Mouse (Mus musculus) CH12.LX (cell line): ENCODE data around the gene Lbr. TPM values are rescaled to one million over a fixed set of nuclear protein-coding genes. Genes with fewer than 3 reads are reported as not detected.

Experiments used
- DNase-seq: peaks from one replicate; pipeline ENCODE4 v3.0.0-alpha.2; 2013; ENCODE audit errors: extremely low read depth
- H3K27ac ChIP-seq: 2 replicates; pipeline ENCODE4 v1.5.1; 2012; ENCODE audit warnings: low read depth, mild to moderate bottlenecking, control low read depth, moderate library complexity; ENCODE audit not compliant: insufficient read depth
- H3K27me3 ChIP-seq: replicated peaks from 2 replicates; pipeline ENCODE3; 2012; ENCODE audit warnings: inconsistent platforms
- H3K36me3 ChIP-seq, 2 experiments: replicated peaks in 1 of 2; 2 replicates each; pipeline versions ENCODE3 to v1.6.1; 2012; ENCODE audit warnings: inconsistent platforms in 1 of 2, low read length in 1 of 2, mild to moderate bottlenecking in 1 of 2, mixed read lengths in 1 of 2, moderate library complexity in 1 of 2; ENCODE audit not compliant: control insufficient read depth in 1 of 2, insufficient read depth in 1 of 2
- H3K4me1 ChIP-seq, 2 experiments: 2 replicates each; pipeline ENCODE4 v1.6.1; 2012; ENCODE audit warnings: inconsistent platforms in 1 of 2, moderate library complexity in 1 of 2; ENCODE audit not compliant: insufficient read depth in 2 of 2, control insufficient read depth in 1 of 2
- H3K4me2 ChIP-seq: 2 replicates; pipeline ENCODE4 v1.6.1; 2012; ENCODE audit warnings: low read depth, mild to moderate bottlenecking, control low read depth; ENCODE audit not compliant: poor library complexity, insufficient read depth, severe bottlenecking
- H3K4me3 ChIP-seq, 3 experiments: fragments of 150-350 bp in 1 of 3; sonication (generic) in 1 of 3; replicated peaks in 1 of 3; 2 replicates each; pipeline versions ENCODE3 to v1.5.1; 2011 to 2012; ENCODE audit warnings: low read depth in 2 of 3, low read length in 2 of 3, mild to moderate bottlenecking in 2 of 3, moderate library complexity in 2 of 3, control low read depth in 1 of 3, improper control_type of control experiment in 1 of 3, inconsistent platforms in 1 of 3, mixed read lengths in 1 of 3; ENCODE audit not compliant: poor library complexity in 1 of 3
- H3K79me2 ChIP-seq: replicated peaks from 2 replicates; pipeline ENCODE4 v1.6.1; 2012; ENCODE audit warnings: mild to moderate bottlenecking, moderate library complexity; ENCODE audit not compliant: control insufficient read depth, poor library complexity, insufficient read depth, severe bottlenecking; ENCODE audit errors: extremely low read depth
- H3K9ac ChIP-seq: 2 replicates; pipeline ENCODE4 v1.6.1; 2012; ENCODE audit warnings: low read depth, mild to moderate bottlenecking, control low read depth, moderate library complexity; ENCODE audit not compliant: insufficient read depth
- H3K9me3 ChIP-seq: replicated peaks from 2 replicates; pipeline ENCODE3; 2012; ENCODE audit warnings: low read length, inconsistent platforms, mixed read lengths
- BHLHE40 ChIP-seq: IDR thresholded peaks from 2 replicates; pipeline ENCODE4 v1.6.1; 2011; ENCODE audit warnings: mild to moderate bottlenecking, low read depth, low read length, improper control_type of control experiment
- CHD2 ChIP-seq: IDR thresholded peaks from 2 replicates; pipeline ENCODE4 v1.6.1; 2011; ENCODE audit warnings: low read length, improper control_type of control experiment
- CTCF ChIP-seq, 2 experiments: IDR thresholded peaks in 1 of 2; conservative IDR thresholded peaks in 1 of 2; 2 replicates each; pipeline ENCODE4 v1.5.1; 2011 to 2012; ENCODE audit warnings: low read depth in 2 of 2, low read length in 2 of 2, improper control_type of control experiment in 1 of 2, inconsistent platforms in 1 of 2, mild to moderate bottlenecking in 1 of 2, moderate library complexity in 1 of 2
- ETS1 ChIP-seq: conservative IDR thresholded peaks from 2 replicates; pipeline ENCODE4 v1.6.1; 2012; ENCODE audit warnings: low read depth, mild to moderate bottlenecking, inconsistent platforms, low read length, improper control_type of control experiment, moderate library complexity
- GABPA ChIP-seq: IDR thresholded peaks from 2 replicates; pipeline ENCODE4 v1.6.1; 2012; ENCODE audit warnings: low read depth, low read length, improper control_type of control experiment, inconsistent platforms; ENCODE audit not compliant: insufficient replicate concordance
- HCFC1 ChIP-seq: IDR thresholded peaks from 2 replicates; pipeline ENCODE4 v1.6.1; 2012; ENCODE audit warnings: low read depth, mild to moderate bottlenecking, inconsistent platforms, low read length, improper control_type of control experiment
- IRF4 ChIP-seq: IDR thresholded peaks from 2 replicates; pipeline ENCODE4 v1.6.1; 2014; ENCODE audit warnings: low read depth, mild to moderate bottlenecking, inconsistent platforms, low read length, improper control_type of control experiment
- JUN ChIP-seq: IDR thresholded peaks from 2 replicates; pipeline ENCODE4 v1.6.1; 2011; ENCODE audit warnings: low read depth, mild to moderate bottlenecking, low read length, improper control_type of control experiment, moderate library complexity; ENCODE audit not compliant: insufficient read depth
- MAX ChIP-seq: IDR thresholded peaks from 2 replicates; pipeline ENCODE4 v1.6.1; 2011; ENCODE audit warnings: low read length, improper control_type of control experiment
- MEF2A ChIP-seq: IDR thresholded peaks from 2 replicates; pipeline ENCODE4 v1.6.1; 2014; ENCODE audit warnings: low read depth, mild to moderate bottlenecking, inconsistent platforms, low read length, improper control_type of control experiment, borderline replicate concordance
- MXI1 ChIP-seq: IDR thresholded peaks from 2 replicates; pipeline ENCODE4 v1.6.1; 2011; ENCODE audit warnings: mild to moderate bottlenecking, low read depth, low read length, improper control_type of control experiment
- MYC ChIP-seq: IDR thresholded peaks from 2 replicates; pipeline ENCODE4 v1.6.1; 2011; ENCODE audit warnings: low read depth, mild to moderate bottlenecking, improper control_type of control experiment, low read length
- NRF1 ChIP-seq: IDR thresholded peaks from 2 replicates; pipeline ENCODE4 v1.6.1; 2014; ENCODE audit warnings: low read depth, mild to moderate bottlenecking, inconsistent platforms, low read length, improper control_type of control experiment, moderate library complexity
- PAX5 ChIP-seq: IDR thresholded peaks from 2 replicates; pipeline ENCODE4 v1.6.1; 2012; ENCODE audit warnings: low read length, inconsistent platforms, mixed read lengths
- RCOR1 ChIP-seq: conservative IDR thresholded peaks from 2 replicates; pipeline ENCODE4 v1.6.1; 2012; ENCODE audit warnings: low read depth, mild to moderate bottlenecking, inconsistent platforms, low read length, improper control_type of control experiment
- SIN3A ChIP-seq: IDR thresholded peaks from 2 replicates; pipeline ENCODE4 v1.6.1; 2012; ENCODE audit warnings: low read length, improper control_type of control experiment, inconsistent platforms
- TCF12 ChIP-seq: IDR thresholded peaks from 2 replicates; pipeline ENCODE4 v1.6.1; 2014; ENCODE audit warnings: low read depth, mild to moderate bottlenecking, inconsistent platforms, low read length, improper control_type of control experiment
- USF1 ChIP-seq: IDR thresholded peaks from 2 replicates; pipeline ENCODE4 v1.6.1; 2014; ENCODE audit warnings: low read depth, mild to moderate bottlenecking, inconsistent platforms, low read length, improper control_type of control experiment
- ZC3H11A ChIP-seq: IDR thresholded peaks from 2 replicates; pipeline ENCODE4 v1.6.1; 2012; ENCODE audit warnings: low read depth, mild to moderate bottlenecking, inconsistent platforms, low read length, improper control_type of control experiment
- dilution Hi-C: fragments of 300-500 bp; cut with MboI; formaldehyde crosslinking; loops from 2 replicates; pipeline ENCODE4 v1.14.3; 2020; ENCODE audit warnings: low sequenced_read_pairs; ENCODE audit not compliant: extremely low pct_unique_long_range_greater_than_20kb, extremely low pct_ligation_motif_present
- in situ Hi-C: fragments of 300-500 bp; cut with MboI; formaldehyde crosslinking; loops from 3 replicates; pipeline ENCODE4 v1.14.3; 2019; ENCODE audit warnings: low sequenced_read_pairs, low pct_ligation_motif_present, low pct_unique_long_range_greater_than_20kb, mixed read lengths
- polyA plus RNA-seq: library from polyadenylated mRNA; unstranded; fragments of >175 nt; gene quantifications from 2 replicates; pipeline ENCODE4 v1.2.1, GENCODE M21; 2012; ENCODE audit warnings: low read depth; ENCODE audit not compliant: insufficient read length
- total RNA-seq, 2 experiments: library from RNA; depleted of rRNA; stranded (reverse); fragments of 300-350 nt in 1 of 2; fragments of >200 nt in 1 of 2; gene quantifications; 2 replicates each; pipeline ENCODE4 v1.2.3; 2012 to 2014

Lbr gene
- total and polyA plus RNA-seq, 3 experiments: 78.4 to 142 (median 113) TPM

DNA sequence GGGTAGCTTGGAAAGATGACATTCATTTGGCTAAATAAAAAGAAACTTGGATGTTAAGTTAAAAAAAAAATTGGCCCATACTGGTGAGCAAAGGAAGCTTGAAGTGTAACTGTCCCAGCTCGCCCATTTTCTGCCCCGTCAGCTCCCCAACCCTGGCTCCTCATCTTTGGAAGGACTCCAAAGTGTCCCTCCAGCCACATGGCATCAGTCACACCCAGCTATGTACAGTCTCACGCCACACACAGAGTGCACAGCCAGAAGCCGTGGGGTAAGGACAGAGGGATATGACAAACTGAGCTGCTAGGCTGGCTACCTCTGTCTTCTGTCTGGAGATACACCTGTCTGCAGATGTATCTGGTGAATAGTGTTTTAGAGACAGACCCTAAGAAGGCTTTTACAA is 42.2 kb downstream of the Lbr start:
- no peaks in the 10 kb centered on the region for H3K9me3 ChIP-seq
- no peaks in the 10 kb centered on the region for H3K79me2 ChIP-seq
- no peak overlapping the region for H3K4me2 ChIP-seq
- no peak for DNase-seq
- in situ Hi-C loops: no loop called here
- no peaks in the 10 kb centered on the region for H3K36me3 ChIP-seq
- H3K9ac ChIP-seq: no peak overlapping the region
- H3K27ac ChIP-seq: no peak overlapping the region
- no peaks in the 10 kb centered on the region for H3K4me1 ChIP-seq
- H3K4me3 ChIP-seq: no peak overlapping the region
- dilution Hi-C loops: no loop called here
- H3K27me3 ChIP-seq: no peaks in the 10 kb centered on the region
- TF ChIP-seq RCOR1: no peak
- no peak for TF ChIP-seq CHD2
- no peak for TF ChIP-seq HCFC1
- no peak for TF ChIP-seq BHLHE40
- TF ChIP-seq IRF4: no peak
- TF ChIP-seq JUN: no peak
- TF ChIP-seq NRF1: no peak
- TF ChIP-seq MAX: no peak
- TF ChIP-seq MYC: no peak
- no peak for TF ChIP-seq ETS1
- TF ChIP-seq USF1: no peak
- TF ChIP-seq MEF2A: no peak
- no peak for TF ChIP-seq GABPA
- no peak for TF ChIP-seq PAX5

GRCm38 (mm10) chr1:181799911-181800310 is 42.9 kb downstream of the Lbr start:
- H3K79me2 ChIP-seq: no peaks in the 10 kb centered on the region
- no peaks in the 10 kb centered on the region for H3K36me3 ChIP-seq
- no peaks in the 10 kb centered on the region for H3K4me1 ChIP-seq
- no peak overlapping the region for H3K4me2 ChIP-seq
- H3K27ac ChIP-seq: no peak overlapping the region
- no peaks in the 10 kb centered on the region for H3K27me3 ChIP-seq
- dilution Hi-C loops: no loop called here
- no peaks in the 10 kb centered on the region for H3K9me3 ChIP-seq
- no peak for TF ChIP-seq PAX5
- no peak for TF ChIP-seq CTCF (conservative IDR thresholded peaks at IDR 0.05 in 1 of 2, IDR thresholded peaks at IDR 0.05 in 1 of 2; ENCODE audit: low read depth in 2 of 2, low read length in 2 of 2)
- no peak for TF ChIP-seq MYC
- TF ChIP-seq SIN3A: no peak
- TF ChIP-seq ZC3H11A: no peak
- TF ChIP-seq MXI1: no peak
- TF ChIP-seq ETS1: no peak
- TF ChIP-seq TCF12: no peak
- TF ChIP-seq CHD2: no peak
- no peak overlapping the region for H3K4me3 ChIP-seq
- no peak overlapping the region for H3K9ac ChIP-seq
- in situ Hi-C loops: no loop called here
- DNase-seq: no peak
